Mouse (Mus musculus) embryonic fibroblast, embryonic 13.5 days (primary cell): Measurements from ENCODE around the gene Psmd12. TPM values are rescaled to one million over a fixed set of nuclear protein-coding genes. Genes with fewer than 3 reads are reported as not detected.

ENCODE experiments used
- H3K27ac ChIP-seq: 2 replicates; pipeline ENCODE4 v1.5.1; 2012; ENCODE audit warnings: low read length, control low read depth, inconsistent platforms; ENCODE audit not compliant: insufficient read depth
- H3K4me1 ChIP-seq: 2 replicates; pipeline ENCODE4 v1.6.1; 2011; ENCODE audit warnings: low read length; ENCODE audit not compliant: control insufficient read depth, insufficient read depth
- H3K4me3 ChIP-seq: 2 replicates; pipeline ENCODE4 v1.5.1; 2011; ENCODE audit warnings: mild to moderate bottlenecking, control low read depth, low read length; ENCODE audit not compliant: insufficient read depth
- CTCF ChIP-seq: IDR thresholded peaks from 2 replicates; pipeline ENCODE4 v1.5.1; 2011; ENCODE audit warnings: mild to moderate bottlenecking, control low read depth, low read length, moderate library complexity, borderline replicate concordance; ENCODE audit not compliant: insufficient read depth
- POLR2A ChIP-seq: IDR thresholded peaks from 2 replicates; pipeline ENCODE4 v1.6.1; 2011; ENCODE audit warnings: low read depth, mild to moderate bottlenecking, control low read depth, low read length, moderate library complexity
- polyA plus RNA-seq: library from polyadenylated mRNA; stranded (reverse); fragments of >200 nt; gene quantifications from 2 replicates; pipeline ENCODE4 v1.2.4, GENCODE M21; 2011; ENCODE audit warnings: low read depth; ENCODE audit not compliant: missing spikeins, insufficient read length

Gene Psmd12
- polyA plus RNA-seq, 1 experiment: 95.9 TPM

DNA sequence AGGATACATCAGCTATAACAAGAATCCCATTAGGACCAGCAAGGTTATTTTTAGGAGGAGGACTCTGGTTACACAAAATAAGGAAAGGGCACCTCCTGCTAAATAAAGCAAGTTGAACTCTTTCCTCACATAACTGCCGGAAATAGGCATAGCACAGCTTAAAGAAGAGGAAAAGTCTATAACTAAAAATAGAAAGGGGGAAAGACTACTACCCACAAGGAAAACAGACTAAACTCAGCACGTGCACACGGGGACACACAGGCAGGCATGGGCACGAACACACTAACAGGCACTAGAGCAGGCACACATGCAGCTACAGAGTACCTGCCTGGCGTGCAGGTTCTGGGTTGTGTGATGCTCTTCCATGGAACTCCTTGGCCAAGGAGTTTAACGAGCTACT is 32.6 kb upstream of the Psmd12 start:
- Histone ChIP-seq H3K27ac (no peak overlapping the region), H3K4me1 (0 out of 2 replicates have a peak, but pooled peaks cover 5% of the 10 kb centered on the region), H3K4me3 (no peak overlapping the region)
- TF ChIP-seq CTCF: no peak
- TF ChIP-seq POLR2A: no peak

DNA sequence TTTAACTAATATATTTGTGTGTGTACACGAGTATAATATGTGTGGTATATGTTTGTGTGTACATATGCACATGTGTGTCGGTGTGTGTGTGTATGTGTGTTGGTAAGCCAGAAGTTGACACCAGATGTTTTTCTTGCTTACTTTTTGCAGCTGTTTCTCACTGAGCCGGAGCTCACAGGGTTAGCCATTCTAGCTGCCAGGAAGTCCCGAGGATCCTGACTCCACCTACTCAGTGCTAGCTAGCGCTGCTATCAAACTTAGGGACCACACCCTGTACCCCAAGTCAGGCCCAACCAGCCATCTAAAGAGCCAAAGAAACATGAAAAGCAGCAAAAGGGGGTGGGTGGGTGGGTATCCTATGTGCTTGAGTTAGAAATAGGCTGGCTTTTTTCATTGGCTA is 31.9 kb upstream of the Psmd12 start:
- TF ChIP-seq POLR2A (no peak), CTCF (no peak)

DNA sequence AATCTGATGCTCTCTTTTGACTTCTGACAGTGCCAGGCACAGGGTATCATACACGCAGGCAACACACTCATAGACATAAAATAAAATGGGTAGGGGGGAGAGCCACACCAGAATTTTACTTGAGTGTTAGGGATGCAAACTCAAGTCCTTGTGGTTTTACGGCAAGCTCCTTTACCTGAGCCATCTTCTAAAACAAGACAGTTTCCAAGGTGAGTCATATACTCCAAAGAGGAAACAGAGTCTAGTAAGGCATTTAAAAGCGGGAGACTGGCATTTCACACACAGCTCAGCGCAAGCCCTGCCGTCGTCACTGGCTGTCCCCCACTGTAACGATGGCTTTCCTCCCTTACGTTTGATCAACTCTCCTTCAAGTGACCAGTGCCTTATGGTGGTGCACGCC is 31.4 kb upstream of the Psmd12 start:
- Histone ChIP-seq H3K27ac (no peak overlapping the region), H3K4me3 (no peak overlapping the region), H3K4me1 (0 out of 2 replicates have a peak, but pooled peaks cover 5% of the 10 kb centered on the region)
- TF ChIP-seq POLR2A (no peak), CTCF (no peak)

More for the DNA sequence above, 31.9 kb upstream of the Psmd12 start:
- no peak overlapping the region for H3K27ac ChIP-seq
- H3K4me1 ChIP-seq: 0 out of 2 replicates have a peak, but pooled peaks cover 5% of the 10 kb centered on the region
- H3K4me3 ChIP-seq: no peak overlapping the region

DNA sequence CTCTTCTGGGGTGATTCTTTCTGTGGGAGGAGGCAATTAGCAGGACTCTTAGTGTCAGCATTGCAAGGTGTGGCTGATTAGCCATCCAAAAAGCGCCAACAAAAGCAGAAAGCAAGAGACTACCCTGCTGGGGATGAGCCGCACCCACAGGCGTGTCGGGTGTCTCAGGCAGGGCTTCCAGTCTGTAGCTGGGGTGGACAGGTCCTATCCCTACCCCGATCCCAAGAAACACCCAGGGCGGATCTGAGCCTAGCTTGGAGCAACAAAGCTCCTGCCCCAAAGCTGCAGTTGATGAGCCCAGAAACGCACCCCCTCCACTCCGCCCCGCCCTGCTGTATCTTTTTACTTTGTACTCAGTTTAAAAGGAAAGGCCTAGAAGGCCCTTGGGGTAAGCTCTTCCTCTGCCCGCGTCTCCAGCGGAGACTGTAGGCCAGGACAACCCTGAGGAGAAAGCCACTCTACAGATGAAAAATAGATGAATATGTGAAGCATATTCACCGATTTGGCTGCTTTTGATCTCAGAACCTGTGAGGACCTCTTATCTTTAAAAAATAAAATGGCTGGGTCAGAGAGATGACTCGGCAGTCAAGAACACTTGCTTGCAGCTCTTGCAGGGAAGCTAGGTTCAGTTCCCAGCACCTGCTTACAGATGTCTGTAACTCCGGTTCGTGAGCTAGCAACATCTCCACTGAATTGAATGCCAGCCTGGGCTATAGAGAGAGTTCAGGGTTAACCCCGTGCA is 29.9 kb upstream of the Psmd12 start:
- Histone ChIP-seq H3K4me3 (no peak overlapping the region), H3K4me1 (0 out of 2 replicates have a peak, but pooled peaks cover 5% of the 10 kb centered on the region), H3K27ac (no peak overlapping the region)
- TF ChIP-seq CTCF: no peak
- TF ChIP-seq POLR2A: no peak

DNA sequence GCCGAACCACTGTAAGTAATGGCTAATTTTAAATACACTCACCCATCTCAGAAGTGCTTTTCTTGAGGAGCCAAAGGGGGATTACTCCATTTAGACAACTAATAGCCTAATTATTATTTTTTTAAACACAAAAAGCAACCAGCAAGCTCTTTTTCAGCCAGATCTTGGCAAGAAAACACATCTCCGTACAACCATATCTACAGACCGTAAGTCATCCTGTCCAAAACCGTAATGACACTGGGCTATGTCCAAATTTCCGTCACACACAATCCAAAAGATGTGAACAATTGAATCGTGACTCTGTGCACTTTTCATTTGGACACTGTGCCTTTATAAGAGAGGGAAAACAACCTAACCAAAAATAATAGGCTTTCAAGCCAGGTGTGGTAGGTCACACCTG is 29.2 kb upstream of the Psmd12 start:
- 0 out of 2 replicates have a peak, but pooled peaks cover 5% of the 10 kb centered on the region for H3K4me1 ChIP-seq
- no peak for TF ChIP-seq POLR2A
- no peak for TF ChIP-seq CTCF
- H3K4me3 ChIP-seq: no peak overlapping the region
- H3K27ac ChIP-seq: no peak overlapping the region

DNA sequence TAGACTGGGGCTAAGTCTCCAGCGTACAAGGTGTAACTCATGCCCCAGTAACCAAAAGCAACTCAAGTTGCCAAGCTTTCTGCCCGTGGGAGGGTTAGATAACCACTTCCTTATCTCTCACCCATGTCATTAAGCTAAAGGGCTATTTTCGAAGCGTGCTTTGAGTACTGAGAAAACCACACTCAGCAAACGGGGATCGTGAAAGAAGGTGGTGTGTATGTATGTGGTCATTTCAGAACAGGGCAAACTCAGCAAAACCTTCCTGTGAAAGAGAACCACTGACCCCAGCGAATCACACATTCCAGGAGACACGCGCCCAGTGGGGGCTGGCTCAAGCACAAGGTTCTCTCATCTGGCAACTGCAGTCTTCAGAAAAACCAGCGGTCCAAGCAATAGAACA is 28.2 kb upstream of the Psmd12 start:
- Histone ChIP-seq H3K27ac (no peak overlapping the region), H3K4me1 (0 out of 2 replicates have a peak, but pooled peaks cover 5% of the 10 kb centered on the region)
- no peak for TF ChIP-seq CTCF

DNA sequence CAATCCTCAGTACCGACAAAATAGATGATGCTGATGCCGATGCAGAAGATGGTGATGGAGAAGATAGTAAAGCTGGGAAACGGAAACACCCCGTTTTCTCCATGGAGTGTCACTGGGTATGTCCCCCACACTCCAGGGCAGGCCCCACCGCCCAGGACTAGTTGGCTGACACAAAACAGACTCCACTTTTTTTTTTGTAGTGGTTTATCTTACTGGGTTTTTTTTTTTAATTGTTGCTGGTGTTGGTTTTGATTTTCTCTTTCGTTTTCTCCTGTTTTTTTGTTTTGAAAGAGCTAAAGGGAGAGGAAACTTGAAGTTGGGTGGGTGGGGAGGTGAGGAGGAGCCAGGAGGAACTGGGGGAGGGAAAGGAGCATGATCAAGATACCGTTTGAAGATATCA is 27.2 kb upstream of the Psmd12 start:
- TF ChIP-seq CTCF (no peak), POLR2A (no peak)
- no peak overlapping the region for H3K4me3 ChIP-seq
- 0 out of 2 replicates have a peak, but pooled peaks cover 5% of the 10 kb centered on the region for H3K4me1 ChIP-seq
- no peak overlapping the region for H3K27ac ChIP-seq

More for the DNA sequence above, 28.2 kb upstream of the Psmd12 start:
- no peak overlapping the region for H3K4me3 ChIP-seq

DNA sequence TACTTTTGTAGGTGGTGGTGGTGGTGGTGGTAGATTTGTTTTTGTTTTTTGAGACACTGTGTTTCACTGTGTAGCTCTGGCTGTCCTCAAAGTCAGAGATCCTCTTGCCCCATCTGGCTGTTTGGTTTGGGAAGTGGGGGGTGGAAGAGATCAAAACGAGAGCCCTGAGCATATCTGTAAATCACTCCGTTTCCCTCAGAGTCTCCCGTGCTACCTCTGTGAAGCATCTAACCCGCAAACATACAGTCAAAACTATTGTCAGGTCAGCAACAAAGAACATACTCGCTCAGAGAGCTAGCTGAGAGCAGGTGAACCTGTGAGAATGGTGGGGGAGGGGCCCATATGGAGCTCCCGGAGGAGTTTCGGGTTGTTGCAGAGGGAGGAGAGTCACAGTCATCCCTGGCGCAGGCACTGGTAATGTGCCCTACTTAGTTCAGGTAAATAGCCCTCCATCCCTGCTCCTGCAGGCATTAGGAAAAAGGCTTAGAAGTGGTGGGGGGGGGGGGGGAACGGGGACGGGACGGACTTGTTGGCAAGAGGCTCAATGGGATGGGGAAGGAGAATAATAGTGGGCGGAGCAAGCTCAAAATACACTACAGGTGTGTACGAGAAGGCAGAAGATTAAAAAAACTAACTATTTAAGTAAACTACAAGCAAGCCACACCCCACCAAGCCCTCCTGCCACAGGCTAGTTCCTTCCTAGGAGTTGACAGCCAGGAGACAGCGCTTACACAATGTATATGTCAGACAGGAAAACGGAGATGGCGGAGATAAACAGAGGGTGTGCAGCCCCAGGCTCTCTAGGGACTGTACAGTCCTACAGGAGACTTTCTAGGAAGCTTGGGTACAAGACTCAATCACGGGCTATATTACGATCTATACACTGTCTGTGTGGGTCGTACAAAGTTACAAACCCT is 24.5 kb upstream of the Psmd12 start:
- Histone ChIP-seq H3K4me3 (no peak overlapping the region), H3K4me1 (0 out of 2 replicates have a peak, but pooled peaks cover 9% of the 10 kb centered on the region), H3K27ac (no peak overlapping the region)
- no peak for TF ChIP-seq POLR2A
- no peak for TF ChIP-seq CTCF

DNA sequence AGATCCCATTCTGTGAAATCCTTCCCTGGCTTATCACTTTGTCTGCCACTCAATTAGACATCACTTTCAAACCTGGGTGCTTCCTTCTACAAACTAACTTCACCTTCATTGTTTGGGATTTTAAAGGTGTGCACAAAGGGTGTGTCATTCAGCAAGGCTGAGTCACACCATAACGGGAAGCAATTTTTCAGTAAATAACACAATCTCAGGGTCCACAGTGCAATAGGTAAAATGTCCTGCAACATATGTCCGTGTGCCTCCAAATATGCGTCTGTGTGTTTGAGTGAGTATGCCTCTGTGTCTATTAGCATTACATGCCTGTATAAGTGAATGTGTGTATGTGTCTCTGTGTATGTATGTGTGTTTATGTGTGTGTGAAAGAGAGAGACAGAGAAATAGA is 22.0 kb upstream of the Psmd12 start:
- no peak for TF ChIP-seq POLR2A
- TF ChIP-seq CTCF: no peak
- no peak overlapping the region for H3K27ac ChIP-seq
- H3K4me1 ChIP-seq: 0 out of 2 replicates have a peak, but pooled peaks cover 4% of the 10 kb centered on the region
- no peak overlapping the region for H3K4me3 ChIP-seq

DNA sequence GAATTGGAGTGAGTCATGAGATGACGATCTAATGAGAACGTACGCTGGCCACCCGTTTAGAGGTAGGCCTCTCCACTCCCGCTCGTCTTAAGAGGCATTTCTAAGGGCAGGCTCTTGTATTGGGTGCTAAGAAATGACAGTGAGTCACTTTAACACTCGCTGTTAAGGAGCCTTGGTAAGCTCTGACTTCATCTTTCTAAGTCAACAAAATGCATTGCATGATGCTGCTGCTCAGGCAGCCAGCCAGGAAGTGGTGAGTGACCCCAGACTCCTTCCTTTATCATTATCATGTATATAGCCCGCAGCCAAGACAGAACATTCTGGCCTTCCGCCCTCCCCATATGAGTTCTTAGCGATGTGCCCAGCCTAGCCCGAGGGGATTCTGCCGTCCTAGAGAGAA is 21.0 kb upstream of the Psmd12 start:
- no peak for TF ChIP-seq POLR2A
- no peak for TF ChIP-seq CTCF
- H3K27ac ChIP-seq: no peak overlapping the region
- H3K4me3 ChIP-seq: no peak overlapping the region
- H3K4me1 ChIP-seq: 0 out of 2 replicates have a peak, but pooled peaks cover 4% of the 10 kb centered on the region
